ENCODE assay signal across 8 mouse cellular contexts in genomic region chr1:192736002-192736426, GRCm38 (mm10). TPM values are rescaled to one million over a fixed set of nuclear protein-coding genes. Genes with fewer than 3 reads are reported as not detected.
A peak's percentile ranks its signal among the peaks of the same experiment; 100 is the strongest.
DNase-seq lines count a peak whose midpoint lies in the region; ATAC-seq lines count a peak whose summit lies in the region.

No protein-coding gene starts in this region.

- H3K4me2 ChIP-seq in midbrain, embryonic 12.5 days (replicated peaks) = no peak overlapping the region
- H3K4me2 ChIP-seq in midbrain, embryonic 14.5 days (ENCODE audit: low read length) = no peak overlapping the region
- peak overlapping the region; percentile 12; the same call in 1 of the 2 replicates for H3K4me2 ChIP-seq in kidney, embryonic 15.5 days
- no peak overlapping the region for H3K4me2 ChIP-seq in liver, embryonic 12.5 days

- no peaks in the 10 kb centered on the region for H3K36me3 ChIP-seq in midbrain, embryonic 12.5 days
- no peaks in the 10 kb centered on the region for H3K36me3 ChIP-seq in midbrain, embryonic 14.5 days (ENCODE audit: control insufficient read depth, insufficient read depth, low read length)
- H3K36me3 ChIP-seq in kidney, embryonic 15.5 days = 0 out of 2 replicates have a peak, but pooled peaks cover 10% of the 10 kb centered on the region
- no peaks in the 10 kb centered on the region for H3K36me3 ChIP-seq in liver, embryonic 12.5 days

- peak overlapping the region; percentile 36; the same call in 1 of the 2 replicates for H3K27ac ChIP-seq in midbrain, embryonic 12.5 days (replicated peaks)
- no peak overlapping the region for H3K27ac ChIP-seq in midbrain, embryonic 14.5 days (replicated peaks; ENCODE audit: low read depth, low read length)
- H3K27ac ChIP-seq in kidney, embryonic 15.5 days = peak overlapping the region; percentile 90
- no peak overlapping the region for H3K27ac ChIP-seq in liver, embryonic 12.5 days

- DNase-seq in adrenal gland, adult 2 months = peak; percentile 20
- no peak for DNase-seq in adrenal gland, adult 8-10 months
- no peak for DNase-seq in midbrain, embryonic 14.5 days
- DNase-seq in skeletal muscle tissue, adult 2 months (ENCODE audit: low read depth, low spot score) = peak; percentile 25

- no peaks in the 10 kb centered on the region for H3K4me1 ChIP-seq in midbrain, embryonic 12.5 days
- H3K4me1 ChIP-seq in midbrain, embryonic 14.5 days (ENCODE audit: control insufficient read depth, insufficient read depth, low read length) = no peaks in the 10 kb centered on the region
- peaks cover 22% of the 10 kb centered on the region for H3K4me1 ChIP-seq in kidney, embryonic 15.5 days
- H3K4me1 ChIP-seq in liver, embryonic 12.5 days = 0 out of 2 replicates have a peak, but pooled peaks cover 3% of the 10 kb centered on the region

- no peak overlapping the region for H3K4me3 ChIP-seq in midbrain, embryonic 12.5 days
- H3K4me3 ChIP-seq in midbrain, embryonic 14.5 days (replicated peaks; ENCODE audit: low read depth, low read length) = no peak overlapping the region
- no peak overlapping the region for H3K4me3 ChIP-seq in kidney, embryonic 15.5 days (replicated peaks)
- H3K4me3 ChIP-seq in liver, embryonic 12.5 days = no peak overlapping the region

- 81% methylated on average over 9 of the region's 9 CpGs for WGBS in midbrain, embryonic 12.5 days
- 73% methylated on average over 9 of the region's 9 CpGs for WGBS in midbrain, embryonic 14.5 days
- whole genome bisulfite sequencing in kidney, embryonic 15.5 days = 19% methylated on average over 9 of the region's 9 CpGs
- WGBS in liver, embryonic 12.5 days (ENCODE audit: insufficient replicate concordance) = 47% methylated on average over 9 of the region's 9 CpGs

- no peaks in the 10 kb centered on the region for H3K9me3 ChIP-seq in midbrain, embryonic 12.5 days
- no peaks in the 10 kb centered on the region for H3K9me3 ChIP-seq in midbrain, embryonic 14.5 days (ENCODE audit: control insufficient read depth, low read length)
- H3K9me3 ChIP-seq in kidney, embryonic 15.5 days (replicated peaks) = no peaks in the 10 kb centered on the region
- H3K9me3 ChIP-seq in liver, embryonic 12.5 days (replicated peaks) = no peaks in the 10 kb centered on the region

- H3K9ac ChIP-seq in midbrain, embryonic 12.5 days (replicated peaks) = no peak overlapping the region
- no peak overlapping the region for H3K9ac ChIP-seq in midbrain, embryonic 14.5 days (replicated peaks; ENCODE audit: low read length)
- no peak overlapping the region for H3K9ac ChIP-seq in kidney, embryonic 15.5 days
- no peak overlapping the region for H3K9ac ChIP-seq in liver, embryonic 12.5 days

- ATAC-seq in midbrain, embryonic 12.5 days (ENCODE audit: low FRiP score, low read depth) = no peak
- no peak for ATAC-seq in midbrain, embryonic 14.5 days (ENCODE audit: low FRiP score, low TSS enrichment)
- ATAC-seq in kidney, embryonic 15.5 days (replicated peaks; ENCODE audit: low FRiP score) = peak; percentile 91
- ATAC-seq in liver, embryonic 12.5 days = no peak
- no peak for ATAC-seq in erythroblast, adult 5-6 weeks (replicated peaks; ENCODE audit: low FRiP score, poor library complexity, severe bottlenecking)

- no peaks in the 10 kb centered on the region for H3K27me3 ChIP-seq in midbrain, embryonic 12.5 days
- H3K27me3 ChIP-seq in midbrain, embryonic 14.5 days (ENCODE audit: control insufficient read depth, insufficient read depth, low read length) = no peaks in the 10 kb centered on the region
- H3K27me3 ChIP-seq in kidney, embryonic 15.5 days = no peaks in the 10 kb centered on the region
- H3K27me3 ChIP-seq in liver, embryonic 12.5 days (replicated peaks) = no peaks in the 10 kb centered on the region

RNA-seq across cellular contexts. Expression of gene Hhat, which starts 35.0 kb away (rescaled TPM):
- 1 to 10 TPM; 4.9 to 5.6 TPM for total RNA-seq in adrenal gland, adult 2 months (2021)
- 12.8 and 15.1 TPM in 2 replicates for polyA plus RNA-seq in adrenal gland, adult 2 months (2012; rRNA removed)
- total RNA-seq in adrenal gland, adult 8-10 months (2022) = 1 to 10 TPM; 5.7 to 9.3 (median 7.5) TPM
- polyA plus RNA-seq in midbrain, embryonic 12.5 days (2016; fragmentation: Nextera tagmentation; extraction: Ambion mirVana) = 6.5 and 8.1 TPM in 2 replicates
- polyA plus RNA-seq in midbrain, embryonic 14.5 days (2014; fragmentation: Nextera tagmentation; extraction: Ambion mirVana) = 3.9 and 4.5 TPM in 2 replicates
- 13.7 and 15.4 TPM in 2 replicates for polyA plus RNA-seq in kidney, embryonic 15.5 days (2015; fragmentation: Nextera tagmentation; extraction: Ambion mirVana)
- polyA plus RNA-seq in liver, embryonic 12.5 days (2016; fragmentation: Nextera tagmentation; extraction: Ambion mirVana) = 2.1 TPM in 2 replicates
- 0.63 TPM in 1 of 2 replicates, not detected in the other for total RNA-seq in erythroblast, adult 5-6 weeks (2015; ENCODE audit: low replicate concordance)
- total RNA-seq in erythroblast, adult 5-6 weeks (2017; ENCODE audit: low replicate concordance) = not detected in 2 replicates

Comparison
In these comparisons a context has a peak if more than half of its experiments do, and no peak if none do; other contexts are left out.
1. DNase-seq: peak in adrenal gland, adult 2 months (single experiment) and skeletal muscle tissue, adult 2 months (single experiment); none in adrenal gland, adult 8-10 months (single experiment) and midbrain, embryonic 14.5 days (single experiment).
2. H3K27ac ChIP-seq: peak in midbrain, embryonic 12.5 days (single experiment) and kidney, embryonic 15.5 days (single experiment); none in midbrain, embryonic 14.5 days (single experiment) and liver, embryonic 12.5 days (single experiment).